ENCODE assay signal across 13 mouse cellular contexts in the genomic region with DNA sequence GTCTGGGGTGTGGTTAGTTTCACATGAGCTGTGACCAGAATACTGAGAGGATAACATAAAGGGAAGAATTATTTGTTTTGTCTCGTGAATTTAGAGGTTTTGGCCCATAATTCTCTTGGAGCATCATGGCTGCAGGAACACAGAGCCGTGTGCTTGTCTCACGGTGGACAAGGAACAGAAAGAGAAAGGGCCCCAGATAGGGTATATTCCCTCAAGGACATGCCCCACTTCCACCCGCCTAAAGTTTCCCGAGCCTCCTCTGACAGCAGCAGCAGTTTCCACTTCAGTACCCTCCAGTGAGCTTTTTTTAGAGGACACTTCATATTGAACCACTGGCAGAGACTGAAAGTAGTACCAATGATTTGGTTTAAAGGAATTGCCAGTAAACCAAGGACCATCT.
"Had no signal": no experiment of that assay in that cellular context is flagged by ENCODE, and none has a peak within 500 bp of the region (broad histone marks: within the 10 kb centered on the region; RNA-seq: fewer than 3 reads in every experiment).

No protein-coding gene starts in this region.

- H3K9ac ChIP-seq: limb, embryonic 15.5 days; liver, embryonic 12.5 days; lung, embryonic 14.5 days; neural tube, embryonic 12.5 days had no signal

- H3K36me3 ChIP-seq: limb, embryonic 15.5 days; liver, embryonic 12.5 days; neural tube, embryonic 12.5 days had no signal

- H3K4me2 ChIP-seq: limb, embryonic 15.5 days; liver, embryonic 12.5 days; lung, embryonic 14.5 days; neural tube, embryonic 12.5 days had no signal

- H3K4me1 ChIP-seq: limb, embryonic 15.5 days; liver, embryonic 12.5 days; midbrain, embryonic 10.5 days; neural tube, embryonic 12.5 days had no signal

- DNase-seq: kidney, postnatal 10 days; lung, embryonic 14.5 days; lung, postnatal 10 days; lung, postnatal 4 days; midbrain, embryonic 14.5 days; right cerebral cortex, adult 18-20 months; right cerebral cortex, postnatal 25 days; thymus, postnatal 36 days had no signal

- H3K9me3 ChIP-seq: limb, embryonic 15.5 days; liver, embryonic 12.5 days; midbrain, embryonic 10.5 days; neural tube, embryonic 12.5 days had no signal

- H3K4me3 ChIP-seq: limb, embryonic 15.5 days; liver, embryonic 12.5 days; midbrain, embryonic 10.5 days; myocyte; neural tube, embryonic 12.5 days had no signal

- ATAC-seq: liver, embryonic 12.5 days had no signal

- H3K27ac ChIP-seq: limb, embryonic 15.5 days; liver, embryonic 12.5 days; midbrain, embryonic 10.5 days; neural tube, embryonic 12.5 days had no signal

- H3K27me3 ChIP-seq: limb, embryonic 15.5 days; liver, embryonic 12.5 days; neural tube, embryonic 12.5 days had no signal
